ENCODE assay signal across 8 mouse cellular contexts in genomic region chr5:128600072-128601021, GRCm38 (mm10). TPM values are rescaled to one million over a fixed set of nuclear protein-coding genes. Genes with fewer than 3 reads are reported as not detected.
DNase-seq lines count a peak whose midpoint lies in the region; ATAC-seq lines count a peak whose summit lies in the region.

TSS of gene Fzd10 (plus strand) at chr5:128600844.

- no peaks in the 10 kb centered on the region for H3K9me3 ChIP-seq in forebrain, embryonic 14.5 days (replicated peaks; ENCODE audit: control insufficient read depth, low read length)
- no peaks in the 10 kb centered on the region for H3K9me3 ChIP-seq in midbrain, embryonic 10.5 days (replicated peaks)
- H3K9me3 ChIP-seq in stomach, embryonic 16.5 days (replicated peaks; ENCODE audit: control insufficient read depth, low read length) = no peaks in the 10 kb centered on the region

- peaks cover 24% of the 10 kb centered on the region for H3K4me1 ChIP-seq in forebrain, embryonic 14.5 days (ENCODE audit: control insufficient read depth, insufficient read depth, low read length)
- peaks cover 98% of the 10 kb centered on the region for H3K4me1 ChIP-seq in midbrain, embryonic 10.5 days
- H3K4me1 ChIP-seq in stomach, embryonic 16.5 days (ENCODE audit: control insufficient read depth, insufficient read depth, low read length) = peaks cover 30% of the 10 kb centered on the region

- H3K4me3 ChIP-seq in forebrain, embryonic 14.5 days (ENCODE audit: low read depth, low read length) = peak within 1 kb of the TSS; percentile 48
- H3K4me3 ChIP-seq in midbrain, embryonic 10.5 days = peak within 1 kb of the TSS; percentile 93
- peak within 1 kb of the TSS; percentile 69 for H3K4me3 ChIP-seq in stomach, embryonic 16.5 days (replicated peaks; ENCODE audit: low read length)

- no peak within 1 kb of the TSS; the same call in none of the 2 replicates for H3K27ac ChIP-seq in forebrain, embryonic 14.5 days (ENCODE audit: low read depth, low read length)
- peak within 1 kb of the TSS; percentile 98 for H3K27ac ChIP-seq in midbrain, embryonic 10.5 days (replicated peaks)
- H3K27ac ChIP-seq in stomach, embryonic 16.5 days (ENCODE audit: low read length) = peak within 1 kb of the TSS; percentile 85

- peak within 1 kb of the TSS; percentile 51 for H3K9ac ChIP-seq in forebrain, embryonic 14.5 days (ENCODE audit: low read length)
- peak within 1 kb of the TSS; percentile 78 for H3K9ac ChIP-seq in stomach, embryonic 16.5 days (ENCODE audit: low read length)

- DNase-seq in kidney, adult 18-20 months = peak; percentile 8
- no peak for DNase-seq in kidney, adult 9 months
- peak; percentile 68 for DNase-seq in adrenal gland, postnatal 14 days
- DNase-seq in forebrain, embryonic 14.5 days (ENCODE audit: low spot score) = peak; percentile 64
- peak; percentile 53 for DNase-seq in kidney, postnatal 14 days
- peak; percentile 94 for DNase-seq in midbrain, embryonic 10.5 days (ENCODE audit: low spot score)

- no peaks in the 10 kb centered on the region for H3K36me3 ChIP-seq in forebrain, embryonic 14.5 days (ENCODE audit: control insufficient read depth, insufficient read depth, low read length)
- H3K36me3 ChIP-seq in midbrain, embryonic 10.5 days = peaks cover 31% of the 10 kb centered on the region
- H3K36me3 ChIP-seq in stomach, embryonic 16.5 days (ENCODE audit: control insufficient read depth, insufficient read depth, low read length) = no peaks in the 10 kb centered on the region

- WGBS in forebrain, embryonic 14.5 days = under 1% methylated on average over 60 of the region's 73 CpGs
- under 1% methylated on average over 72 of the region's 73 CpGs for WGBS in midbrain, embryonic 10.5 days
- under 1% methylated on average over 68 of the region's 73 CpGs for WGBS in stomach, embryonic 16.5 days

- ATAC-seq in forebrain, embryonic 14.5 days = peak; percentile 49
- peak; percentile 46; the same call in 1 of the 2 replicates for ATAC-seq in stomach, embryonic 16.5 days (ENCODE audit: insufficient read depth, low FRiP score)
- ATAC-seq in monocyte, adult 5-6 weeks (replicated peaks; ENCODE audit: insufficient number of reproducible peaks, low FRiP score, low TSS enrichment, poor library complexity, severe bottlenecking) = no peak

- H3K4me2 ChIP-seq in forebrain, embryonic 14.5 days (ENCODE audit: low read length) = peak within 1 kb of the TSS; percentile 95
- peak within 1 kb of the TSS; percentile 94 for H3K4me2 ChIP-seq in stomach, embryonic 16.5 days (ENCODE audit: low read depth, low read length)

- peaks cover 76% of the 10 kb centered on the region for H3K27me3 ChIP-seq in forebrain, embryonic 14.5 days (replicated peaks; ENCODE audit: control insufficient read depth, insufficient read depth, low read length)
- peaks cover 67% of the 10 kb centered on the region for H3K27me3 ChIP-seq in midbrain, embryonic 10.5 days (ENCODE audit: low read depth, poor library complexity, severe bottlenecking)
- peaks cover 47% of the 10 kb centered on the region for H3K27me3 ChIP-seq in stomach, embryonic 16.5 days (ENCODE audit: control insufficient read depth, insufficient read depth, low read length)

RNA-seq across cellular contexts. Expression of gene Fzd10, which starts in this region (rescaled TPM):
- 0.19 and 0.98 TPM in 2 replicates for total RNA-seq in adrenal gland, postnatal 14 days (2021)
- 2.1 and 2.3 TPM in 2 replicates for polyA plus RNA-seq in forebrain, embryonic 14.5 days (2014; fragmentation: Nextera tagmentation; extraction: Ambion mirVana)
- 14.0 and 15.0 TPM in 2 replicates for polyA plus RNA-seq in midbrain, embryonic 10.5 days (2016; fragmentation: Nextera tagmentation; extraction: Ambion mirVana)
- 1.4 and 1.5 TPM in 2 replicates for polyA plus RNA-seq in stomach, embryonic 16.5 days (2015; fragmentation: Nextera tagmentation; extraction: Ambion mirVana)
- total RNA-seq in monocyte, adult 5-6 weeks (2017) = not detected in 3 replicates

Comparison
In these comparisons a context has a peak if more than half of its experiments do, and no peak if none do; other contexts are left out.
1. Peak in DNase-seq in adrenal gland, postnatal 14 days; RNA of the gene not detected or under 1 TPM.